Mouse (Mus musculus) limb, embryonic 15.5 days (tissue): ENCODE measurements around the gene Myo1d. TPM values are rescaled to one million over a fixed set of nuclear protein-coding genes. Genes with fewer than 3 reads are reported as not detected.

Experiments used
- ATAC-seq: fragments of 200-750 bp; cut with Nextera tagmentation; 2 replicates; pipeline ENCODE4 v1.8.0; 2017; ENCODE audit warnings: low read depth, moderate TSS enrichment; ENCODE audit not compliant: insufficient number of reproducible peaks, low FRiP score, low TSS enrichment
- H3K27ac ChIP-seq: fragments of 300-500 bp; sonication (generic); 2 replicates; pipeline ENCODE4 v1.5.1; 2015; ENCODE audit warnings: moderate library complexity, mild to moderate bottlenecking, inconsistent platforms
- H3K27me3 ChIP-seq: fragments of 300-500 bp; sonication (generic); 2 replicates; pipeline ENCODE4 v1.6.1; 2015; ENCODE audit warnings: inconsistent platforms
- H3K36me3 ChIP-seq: fragments of 300-500 bp; sonication (generic); 2 replicates; pipeline ENCODE4 v1.6.1; 2015; ENCODE audit warnings: inconsistent platforms
- H3K4me1 ChIP-seq: fragments of 300-500 bp; sonication (generic); 2 replicates; pipeline ENCODE4 v1.6.1; 2015; ENCODE audit warnings: inconsistent platforms
- H3K4me2 ChIP-seq: fragments of 300-500 bp; sonication (generic); 2 replicates; pipeline ENCODE4 v1.6.1; 2015; ENCODE audit warnings: mild to moderate bottlenecking, inconsistent platforms
- H3K4me3 ChIP-seq: fragments of 300-500 bp; sonication (generic); 2 replicates; pipeline ENCODE4 v1.5.1; 2015; ENCODE audit warnings: mild to moderate bottlenecking, inconsistent platforms
- H3K9ac ChIP-seq: fragments of 300-500 bp; sonication (generic); 2 replicates; pipeline ENCODE4 v1.6.1; 2015; ENCODE audit warnings: inconsistent platforms
- H3K9me3 ChIP-seq: fragments of 300-500 bp; sonication (generic); 2 replicates; pipeline ENCODE4 v1.6.1; 2016; ENCODE audit warnings: inconsistent platforms
- WGBS: fragments of 180-500 bp; shearing (Covaris S2); methylation state at CpG from one replicate; pipeline ENCODE4 v1.1.7; 2015; 5-methylcytosine and 5-hydroxymethylcytosine counted together
- polyA plus RNA-seq: library from polyadenylated mRNA; unstranded; fragments of >200 nt; fragmentation: Nextera tagmentation; extraction: Ambion mirVana; gene quantifications from 2 replicates; pipeline ENCODE4 v1.2.1, GENCODE M21; 2015

The Myo1d gene
- polyA plus RNA-seq, 1 experiment from 2014 or later = 10.3 TPM

DNA sequence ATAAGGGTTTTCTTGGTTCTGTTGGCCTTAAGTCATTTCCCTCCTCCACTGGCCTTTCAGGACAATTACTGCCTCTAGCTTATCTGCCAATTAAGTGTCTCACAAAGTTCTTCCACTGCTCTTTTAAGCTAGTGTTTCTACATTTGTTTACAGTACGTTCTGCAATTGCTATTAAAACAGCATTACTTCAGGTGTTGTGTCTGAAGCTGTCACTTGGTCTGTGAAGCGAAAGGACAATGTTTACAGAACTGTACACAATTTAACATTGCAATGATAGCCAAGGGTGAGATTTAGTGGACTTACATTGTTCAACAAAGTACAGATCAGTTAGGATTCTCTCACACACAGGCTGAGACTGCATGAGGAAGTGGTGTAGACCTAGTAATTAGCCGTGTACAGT lies 67.6 kb downstream of the Myo1d start:
- Histone ChIP-seq H3K4me1 (no peaks in the 10 kb centered on the region), H3K9me3 (no peaks in the 10 kb centered on the region), H3K36me3 (no peaks in the 10 kb centered on the region), H3K27me3 (no peaks in the 10 kb centered on the region), H3K4me3 (no peak overlapping the region), H3K9ac (no peak overlapping the region), H3K4me2 (no peak overlapping the region), H3K27ac (no peak overlapping the region)
- WGBS = 67% methylated on average over 3 of the region's 3 CpGs
- no peak for ATAC-seq

DNA sequence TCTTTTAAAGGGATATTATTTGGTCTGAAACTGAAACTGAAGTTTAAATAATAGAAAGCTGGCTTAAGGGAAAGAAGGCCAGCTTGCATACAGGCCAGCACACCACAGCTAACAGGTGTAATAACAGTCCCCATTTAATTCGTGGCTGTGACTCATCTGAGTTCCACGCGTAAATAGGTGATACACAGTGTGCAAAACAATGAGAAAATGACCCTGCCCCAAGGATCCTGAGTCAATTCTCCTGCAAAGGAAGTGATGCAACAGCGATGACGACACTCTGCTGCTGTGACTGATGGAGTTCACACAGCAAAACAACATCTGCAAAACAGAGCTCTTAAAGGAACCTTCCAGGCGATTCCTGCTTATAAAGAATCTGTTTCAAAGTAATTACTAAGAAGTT lies 68.5 kb downstream of the Myo1d start:
- Histone ChIP-seq H3K27me3 (no peaks in the 10 kb centered on the region), H3K4me3 (no peak overlapping the region), H3K4me2 (no peak overlapping the region), H3K27ac (no peak overlapping the region), H3K9me3 (no peaks in the 10 kb centered on the region), H3K9ac (no peak overlapping the region), H3K36me3 (no peaks in the 10 kb centered on the region), H3K4me1 (no peaks in the 10 kb centered on the region)
- ATAC-seq = no peak
- WGBS = 50% methylated on average over 6 of the region's 6 CpGs

DNA sequence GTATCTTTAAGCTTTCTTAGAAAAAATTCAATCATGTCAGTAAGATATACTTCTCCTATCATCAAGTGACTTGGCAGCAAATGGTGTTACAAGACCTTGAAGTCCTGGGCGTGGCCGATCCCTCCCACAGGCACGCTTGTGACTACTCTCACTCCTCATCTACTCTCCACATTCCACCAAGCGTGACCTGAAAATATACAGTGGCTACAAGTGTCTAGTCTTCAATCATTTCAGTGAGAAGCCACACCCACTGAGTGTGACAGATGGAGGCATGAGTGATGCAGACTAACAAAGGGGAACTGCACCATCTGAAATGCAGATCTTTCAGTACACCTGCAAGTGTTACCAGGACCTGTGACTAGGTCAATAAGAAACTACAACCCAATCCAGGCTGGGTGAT lies 79.2 kb downstream of the Myo1d start:
- ATAC-seq = no peak
- Histone ChIP-seq H3K4me2 (no peak overlapping the region), H3K36me3 (no peaks in the 10 kb centered on the region), H3K4me3 (no peak overlapping the region), H3K27ac (no peak overlapping the region), H3K27me3 (peaks cover 4% of the 10 kb centered on the region; the same call in 1 of the 2 replicates), H3K4me1 (no peaks in the 10 kb centered on the region), H3K9me3 (no peaks in the 10 kb centered on the region), H3K9ac (no peak overlapping the region)
- WGBS = 67% methylated on average over 4 of the region's 4 CpGs

DNA sequence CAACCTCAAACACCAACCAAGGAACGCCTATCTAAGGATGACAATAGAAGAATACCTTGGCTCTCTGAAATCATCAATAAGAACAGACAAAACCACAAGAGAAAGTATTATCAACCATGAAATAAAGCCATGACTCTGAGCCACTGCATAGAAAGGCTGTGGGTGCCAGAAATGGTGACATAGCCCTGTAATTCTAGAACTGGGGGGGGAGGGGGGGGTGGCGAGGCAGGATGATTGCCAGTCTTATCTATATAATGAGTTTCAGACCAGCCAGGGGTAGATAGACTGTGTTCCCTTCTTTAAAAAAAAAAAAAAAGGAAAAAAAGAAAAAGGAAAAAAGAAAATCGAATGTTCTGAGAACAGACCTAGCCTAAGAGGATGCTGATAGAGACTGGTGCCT lies 81.1 kb downstream of the Myo1d start:
- no peaks in the 10 kb centered on the region for H3K36me3 ChIP-seq
- no peak overlapping the region for H3K4me2 ChIP-seq
- H3K27ac ChIP-seq = no peak overlapping the region
- peaks cover 4% of the 10 kb centered on the region; the same call in 1 of the 2 replicates for H3K27me3 ChIP-seq
- H3K4me1 ChIP-seq = no peaks in the 10 kb centered on the region
- H3K4me3 ChIP-seq = no peak overlapping the region
- H3K9me3 ChIP-seq = no peaks in the 10 kb centered on the region
- H3K9ac ChIP-seq = no peak overlapping the region
- 71% methylated on average over 3 of the region's 3 CpGs for WGBS
- ATAC-seq = no peak

DNA sequence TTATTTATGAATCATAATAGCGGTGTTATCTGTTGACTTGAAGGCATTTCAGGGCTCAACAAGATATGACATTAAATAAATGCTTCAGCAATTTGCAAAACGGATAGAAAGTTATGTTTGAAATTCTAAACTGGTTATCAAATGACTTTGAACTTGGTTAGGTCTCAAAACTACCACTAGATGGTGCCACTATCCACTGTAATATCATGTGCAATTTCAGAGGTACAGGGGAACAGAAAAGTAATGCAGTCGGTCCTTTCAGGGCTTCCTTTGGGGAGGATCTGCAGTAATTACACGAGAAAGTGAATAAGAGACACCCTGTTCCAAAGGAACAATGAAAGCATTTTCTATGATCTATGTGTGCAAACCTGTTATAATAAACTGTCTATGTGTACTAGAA lies 83.5 kb downstream of the Myo1d start:
- Histone ChIP-seq H3K9me3 (no peaks in the 10 kb centered on the region), H3K9ac (no peak overlapping the region), H3K27ac (no peak overlapping the region), H3K36me3 (no peaks in the 10 kb centered on the region), H3K4me1 (no peaks in the 10 kb centered on the region), H3K27me3 (peaks cover 4% of the 10 kb centered on the region; the same call in 1 of the 2 replicates), H3K4me3 (no peak overlapping the region), H3K4me2 (no peak overlapping the region)
- 10% methylated on average over 4 of the region's 4 CpGs for WGBS
- ATAC-seq = no peak

DNA sequence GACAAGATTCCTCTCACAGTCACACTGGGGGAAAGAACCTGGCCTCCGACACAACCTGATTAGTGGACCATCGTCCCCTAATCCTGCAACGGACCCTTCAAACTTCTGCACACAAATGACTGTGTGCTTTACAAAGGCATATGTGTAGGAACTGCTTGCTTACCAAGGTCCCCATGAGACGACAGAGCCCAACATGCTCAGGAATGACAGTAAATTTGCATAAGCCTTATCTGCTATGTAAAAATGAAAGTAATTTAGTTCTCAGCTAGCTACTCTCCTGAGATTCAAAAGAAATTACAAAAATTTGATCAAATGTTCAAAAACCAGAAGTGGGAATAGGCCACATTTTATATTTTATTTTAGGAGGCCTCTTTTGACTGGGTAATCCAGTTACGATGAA lies 95.2 kb downstream of the Myo1d start:
- Histone ChIP-seq H3K4me2 (no peak overlapping the region), H3K27me3 (no peaks in the 10 kb centered on the region), H3K4me3 (no peak overlapping the region), H3K9me3 (no peaks in the 10 kb centered on the region), H3K27ac (no peak overlapping the region), H3K4me1 (no peaks in the 10 kb centered on the region), H3K9ac (no peak overlapping the region), H3K36me3 (no peaks in the 10 kb centered on the region)
- no peak for ATAC-seq
- WGBS = 86% methylated on average over 5 of the region's 5 CpGs

DNA sequence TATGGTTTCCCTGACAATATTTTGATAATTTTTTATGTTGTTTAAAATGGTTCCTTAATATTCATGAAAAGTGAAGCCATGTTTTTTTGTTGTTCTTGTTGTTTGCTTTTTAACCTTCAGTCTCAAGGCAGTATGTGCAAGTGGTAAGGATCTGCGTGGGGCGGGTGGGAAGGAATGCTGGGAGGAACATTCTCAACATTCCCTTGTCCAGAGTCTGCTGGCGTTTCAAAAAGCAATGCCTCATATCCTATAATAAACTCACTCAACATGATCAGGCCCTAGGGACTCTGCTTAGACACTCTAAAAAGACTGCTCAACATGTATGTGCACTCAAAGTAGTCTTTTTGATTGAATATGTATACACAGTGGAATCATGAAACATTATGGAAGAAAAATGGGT lies 97.1 kb downstream of the Myo1d start:
- H3K4me2 ChIP-seq = no peak overlapping the region
- no peaks in the 10 kb centered on the region for H3K4me1 ChIP-seq
- no peak overlapping the region for H3K4me3 ChIP-seq
- no peaks in the 10 kb centered on the region for H3K27me3 ChIP-seq
- H3K27ac ChIP-seq = no peak overlapping the region
- no peak overlapping the region for H3K9ac ChIP-seq
- ATAC-seq = no peak
- H3K36me3 ChIP-seq = no peaks in the 10 kb centered on the region
- H3K9me3 ChIP-seq = no peaks in the 10 kb centered on the region
- WGBS = 36% methylated on average over 3 of the region's 3 CpGs

DNA sequence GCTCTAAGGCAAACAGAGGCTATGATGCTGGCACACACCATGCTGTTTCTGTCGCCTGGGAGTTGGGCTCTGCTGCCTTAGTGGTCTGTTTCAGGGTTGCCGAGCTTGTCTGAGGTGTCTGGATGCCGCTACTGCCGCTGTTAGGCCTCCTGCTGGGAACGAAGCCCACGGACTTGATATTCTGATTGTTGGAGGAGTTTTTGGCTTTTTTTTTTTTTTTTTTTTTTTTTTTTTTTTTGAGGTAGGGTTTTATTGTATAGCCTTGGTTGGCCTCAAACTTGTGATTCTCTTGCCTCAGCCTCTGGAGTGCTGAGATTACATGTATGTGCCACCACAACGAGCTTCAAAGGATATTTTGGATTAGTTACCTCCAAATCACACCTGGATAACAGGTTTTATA lies 106.8 kb downstream of the Myo1d start:
- Histone ChIP-seq H3K4me1 (no peaks in the 10 kb centered on the region), H3K4me3 (no peak overlapping the region), H3K27me3 (no peaks in the 10 kb centered on the region), H3K4me2 (no peak overlapping the region), H3K36me3 (no peaks in the 10 kb centered on the region), H3K9ac (no peak overlapping the region), H3K9me3 (no peaks in the 10 kb centered on the region), H3K27ac (no peak overlapping the region)
- 38% methylated on average over 7 of the region's 7 CpGs for WGBS
- no peak for ATAC-seq

DNA sequence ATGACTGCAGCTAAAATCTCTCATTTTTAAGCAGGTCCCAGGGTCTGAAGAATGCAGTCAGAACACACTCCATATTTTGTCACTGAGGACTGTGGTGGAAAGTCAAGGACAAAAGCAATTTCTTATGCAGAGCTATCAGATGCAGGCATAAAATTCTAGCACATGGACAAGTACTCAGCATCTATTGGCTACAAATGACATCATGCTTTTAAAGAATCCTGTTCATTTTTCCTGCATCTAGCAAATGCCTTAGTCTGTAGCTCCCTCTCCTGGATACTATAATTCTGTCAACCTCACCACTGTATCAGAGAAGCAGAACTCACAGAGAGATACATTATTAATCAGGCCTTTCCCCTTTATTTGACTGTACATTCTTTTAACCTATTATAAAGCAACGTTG lies 109.4 kb downstream of the Myo1d start:
- 43% methylated on average over 1 of the region's 1 CpGs for WGBS
- Histone ChIP-seq H3K4me3 (no peak overlapping the region), H3K9ac (no peak overlapping the region), H3K4me1 (no peaks in the 10 kb centered on the region), H3K4me2 (no peak overlapping the region), H3K36me3 (no peaks in the 10 kb centered on the region), H3K9me3 (no peaks in the 10 kb centered on the region), H3K27me3 (no peaks in the 10 kb centered on the region), H3K27ac (no peak overlapping the region)
- ATAC-seq = no peak

DNA sequence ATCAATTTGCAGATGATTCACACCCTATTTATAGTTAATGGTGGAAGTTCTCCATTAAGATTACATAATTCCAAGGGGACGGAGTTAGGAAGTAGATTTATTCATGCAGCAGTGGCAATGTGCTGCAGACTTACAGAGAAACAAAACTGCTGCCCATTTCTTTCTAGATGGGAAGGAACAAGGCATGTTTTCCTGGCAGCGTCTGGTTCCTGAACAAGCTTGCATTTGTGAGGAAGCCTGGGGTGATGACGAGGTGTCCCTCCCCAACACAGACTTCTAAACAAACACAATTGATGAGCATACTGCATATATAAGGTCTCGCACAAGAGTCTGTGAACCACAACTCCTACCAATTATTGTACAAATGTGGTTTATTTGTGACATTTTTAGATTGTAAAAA lies 109.9 kb downstream of the Myo1d start:
- no peak overlapping the region for H3K4me2 ChIP-seq
- WGBS = 63% methylated on average over 4 of the region's 4 CpGs
- H3K9me3 ChIP-seq = no peaks in the 10 kb centered on the region
- H3K27me3 ChIP-seq = no peaks in the 10 kb centered on the region
- no peak overlapping the region for H3K4me3 ChIP-seq
- H3K27ac ChIP-seq = no peak overlapping the region
- H3K4me1 ChIP-seq = no peaks in the 10 kb centered on the region
- H3K36me3 ChIP-seq = no peaks in the 10 kb centered on the region
- H3K9ac ChIP-seq = no peak overlapping the region
- no peak for ATAC-seq

DNA sequence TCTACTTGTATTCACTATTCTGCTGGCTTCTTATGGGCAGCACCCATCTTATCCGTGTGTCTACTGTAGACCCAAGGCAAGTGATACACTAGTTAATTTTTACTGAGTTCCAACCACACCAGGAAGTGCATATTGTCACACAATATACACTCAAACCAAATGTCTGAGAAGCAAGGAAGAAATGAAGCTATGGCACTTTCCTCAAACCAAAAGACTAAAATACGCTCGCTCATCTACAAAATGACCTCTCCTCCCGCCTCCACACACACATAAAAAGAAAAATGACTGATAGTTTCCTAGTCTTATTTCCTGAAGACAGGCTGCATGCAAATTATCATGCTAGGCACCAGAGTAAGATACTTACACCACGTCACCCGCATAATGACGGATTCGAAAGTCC lies 113.6 kb downstream of the Myo1d start:
- Histone ChIP-seq H3K9ac (no peak overlapping the region), H3K27me3 (no peaks in the 10 kb centered on the region), H3K4me1 (no peaks in the 10 kb centered on the region), H3K9me3 (no peaks in the 10 kb centered on the region), H3K4me2 (no peak overlapping the region), H3K27ac (no peak overlapping the region), H3K36me3 (no peaks in the 10 kb centered on the region), H3K4me3 (no peak overlapping the region)
- ATAC-seq = no peak
- 91% methylated on average over 8 of the region's 8 CpGs for WGBS

DNA sequence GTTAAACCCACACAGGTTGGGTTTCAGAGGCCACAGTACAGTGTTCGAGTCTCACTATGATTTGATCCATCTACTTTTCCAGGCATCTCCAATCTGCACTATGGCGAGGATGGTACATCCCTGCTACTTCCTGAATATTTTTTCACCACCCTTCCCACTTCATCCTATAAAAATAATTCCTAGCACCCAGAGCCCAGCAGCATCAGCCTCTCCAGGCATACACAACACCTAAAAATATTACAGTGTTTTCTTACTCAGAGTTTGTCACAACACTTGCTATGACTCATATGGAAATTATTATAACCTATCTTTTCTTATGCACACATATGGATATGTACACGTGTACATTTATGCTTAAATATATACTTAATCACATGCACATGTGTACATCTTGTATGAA lies 115.6 kb downstream of the Myo1d start:
- Histone ChIP-seq H3K4me1 (no peaks in the 10 kb centered on the region), H3K4me3 (no peak overlapping the region), H3K4me2 (no peak overlapping the region), H3K36me3 (no peaks in the 10 kb centered on the region), H3K27me3 (no peaks in the 10 kb centered on the region), H3K9me3 (no peaks in the 10 kb centered on the region), H3K27ac (no peak overlapping the region), H3K9ac (no peak overlapping the region)
- 72% methylated on average over 3 of the region's 3 CpGs for WGBS
- ATAC-seq = no peak

DNA sequence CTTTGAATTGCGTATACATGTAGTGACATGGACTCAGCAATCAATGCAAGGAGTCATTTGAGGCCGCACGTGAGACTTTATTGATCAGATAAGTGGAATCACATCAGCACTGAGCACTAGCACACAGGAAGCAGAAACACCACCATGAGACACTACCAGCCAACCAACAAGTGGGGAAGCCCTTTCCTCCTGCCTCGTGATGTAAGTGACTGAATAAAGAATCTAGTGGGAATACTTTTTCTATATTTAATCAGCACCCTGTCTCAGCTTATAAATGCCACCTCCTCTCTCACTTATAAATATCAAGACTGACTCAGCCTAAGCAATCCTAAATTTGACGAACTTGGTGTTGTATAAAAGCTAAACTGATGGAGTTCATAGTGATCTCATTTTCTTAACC lies 134.7 kb downstream of the Myo1d start:
- 85% methylated on average over 5 of the region's 5 CpGs for WGBS

More for the DNA sequence above, 134.7 kb downstream of the Myo1d start:
- no peak overlapping the region for H3K4me2 ChIP-seq
- no peaks in the 10 kb centered on the region for H3K9me3 ChIP-seq
- no peak for ATAC-seq
- no peak overlapping the region for H3K9ac ChIP-seq
- no peaks in the 10 kb centered on the region for H3K27me3 ChIP-seq
- H3K4me3 ChIP-seq = no peak overlapping the region
- no peaks in the 10 kb centered on the region for H3K36me3 ChIP-seq
- no peak overlapping the region for H3K27ac ChIP-seq
- H3K4me1 ChIP-seq = no peaks in the 10 kb centered on the region
